Mouse (Mus musculus): Measurements from ENCODE around the gene Cd99l2. TPM values are rescaled to one million over a fixed set of nuclear protein-coding genes. Genes with fewer than 3 reads are reported as not detected.
A peak's percentile ranks its signal among the peaks of the same experiment; 100 is the strongest.

The Cd99l2 gene
- total RNA-seq, 2 experiments from 2014 or later, result 62.7 to 69.8 TPM

GRCm38 (mm10) chrX:71468639-71469295, 23.9 kb downstream of the Cd99l2 start:
- no peak for DNase-seq

- peak; percentile 39 to 60 for DNase-seq
These were observed 25.2 kb downstream of the Cd99l2 start for GRCm38 (mm10) chrX:71467491-71467890.

GRCm38 (mm10) chrX:71465417-71465816, 27.2 kb downstream of the Cd99l2 start:
- DNase-seq, result no peak

- no peak for DNase-seq
These were observed 28.4 kb downstream of the Cd99l2 start for GRCm38 (mm10) chrX:71464138-71464826.

- DNase-seq, result no peak
These were observed 36.4 kb downstream of the Cd99l2 start for GRCm38 (mm10) chrX:71456078-71456737.

GRCm38 (mm10) chrX:71442916-71443315, 49.7 kb downstream of the Cd99l2 start:
- no peak for DNase-seq

GRCm38 (mm10) chrX:71439473-71439872, 53.2 kb downstream of the Cd99l2 start:
- DNase-seq, result no peak

GRCm38 (mm10) chrX:71435542-71435941, 57.1 kb downstream of the Cd99l2 start:
- no peak for DNase-seq

GRCm38 (mm10) chrX:71434860-71435259, 57.8 kb downstream of the Cd99l2 start:
- DNase-seq, result peak in 1 of 2 experiments; percentile 2

GRCm38 (mm10) chrX:71434448-71434847, 58.2 kb downstream of the Cd99l2 start:
- no peak for DNase-seq

GRCm38 (mm10) chrX:71430900-71431299, 61.7 kb downstream of the Cd99l2 start:
- no peak for DNase-seq

GRCm38 (mm10) chrX:71427491-71427890, 65.2 kb downstream of the Cd99l2 start:
- no peak for DNase-seq

GRCm38 (mm10) chrX:71425746-71426519, 66.7 kb downstream of the Cd99l2 start:
- peak; percentile 61 to 89 for DNase-seq

GRCm38 (mm10) chrX:71424852-71425251, 67.8 kb downstream of the Cd99l2 start:
- DNase-seq, result no peak

- DNase-seq, result no peak
These were observed 79.0 kb downstream of the Cd99l2 start for GRCm38 (mm10) chrX:71413616-71414015.

- DNase-seq, result no peak
These were observed 79.9 kb downstream of the Cd99l2 start for GRCm38 (mm10) chrX:71412776-71413175.

GRCm38 (mm10) chrX:71408386-71408785, 84.3 kb downstream of the Cd99l2 start:
- no peak for DNase-seq

GRCm38 (mm10) chrX:71406290-71406689, 86.4 kb downstream of the Cd99l2 start:
- no peak for DNase-seq

GRCm38 (mm10) chrX:71396326-71396725, 96.3 kb downstream of the Cd99l2 start:
- DNase-seq, result peak in 1 of 2 experiments; percentile 3

- DNase-seq, result peak in 1 of 2 experiments; percentile 43
These were observed 111.1 kb downstream of the Cd99l2 start for GRCm38 (mm10) chrX:71381571-71381970.

- no peak for DNase-seq
These were observed 114.2 kb downstream of the Cd99l2 start for GRCm38 (mm10) chrX:71378435-71378834.

GRCm38 (mm10) chrX:71376781-71377180, 115.9 kb downstream of the Cd99l2 start:
- DNase-seq, result no peak

Measured in heart, adult 18-20 months (tissue).